Mouse (Mus musculus): Measurements from ENCODE around the gene Hadha. TPM values are rescaled to one million over a fixed set of nuclear protein-coding genes. Genes with fewer than 3 reads are reported as not detected.

Hadha gene
- polyA plus RNA-seq, 1 experiment from 2014 or later, result 102 TPM

GRCm38 (mm10) chr5:30146526-30146925 is 8.4 kb downstream of the Hadha start:
- Histone ChIP-seq H3K9ac (ENCODE audit: low read length) (no peak overlapping the region), H3K27ac (ENCODE audit: low read depth, low read length) (no peak overlapping the region), H3K27me3 (ENCODE audit: control insufficient read depth, insufficient read depth, low read length) (no peaks in the 10 kb centered on the region), H3K4me3 (ENCODE audit: low read depth, low read length) (no peak overlapping the region), H3K36me3 (ENCODE audit: control insufficient read depth, insufficient read depth, low read length) (peaks cover 9% of the 10 kb centered on the region), H3K9me3 (ENCODE audit: control insufficient read depth, low read length) (no peaks in the 10 kb centered on the region), H3K4me1 (ENCODE audit: control insufficient read depth, insufficient read depth, low read length) (no peaks in the 10 kb centered on the region), H3K4me2 (ENCODE audit: low read depth) (no peak overlapping the region)
- DNase-seq (ENCODE audit: low spot score) (no peak), ATAC-seq (ENCODE audit: insufficient read depth, low FRiP score, low TSS enrichment) (no peak)
- WGBS, result 91% methylated on average over 6 of the region's 6 CpGs

GRCm38 (mm10) chr5:30138193-30138592 is 16.8 kb downstream of the Hadha start:
- 92% methylated on average over 4 of the region's 4 CpGs for WGBS
- Histone ChIP-seq H3K36me3 (ENCODE audit: control insufficient read depth, insufficient read depth, low read length) (peaks cover 4% of the 10 kb centered on the region; the same call in 1 of the 2 replicates), H3K9ac (ENCODE audit: low read length) (no peak overlapping the region), H3K27me3 (ENCODE audit: control insufficient read depth, insufficient read depth, low read length) (no peaks in the 10 kb centered on the region), H3K4me3 (ENCODE audit: low read depth, low read length) (no peak overlapping the region), H3K27ac (ENCODE audit: low read depth, low read length) (no peak overlapping the region), H3K9me3 (ENCODE audit: control insufficient read depth, low read length) (no peaks in the 10 kb centered on the region), H3K4me1 (ENCODE audit: control insufficient read depth, insufficient read depth, low read length) (no peaks in the 10 kb centered on the region), H3K4me2 (ENCODE audit: low read depth) (no peak overlapping the region)
- ATAC-seq (ENCODE audit: insufficient read depth, low FRiP score, low TSS enrichment), result no peak
- no peak for DNase-seq (ENCODE audit: low spot score)

GRCm38 (mm10) chr5:30137271-30137670 is 17.7 kb downstream of the Hadha start:
- Histone ChIP-seq H3K9ac (ENCODE audit: low read length) (no peak overlapping the region), H3K27me3 (ENCODE audit: control insufficient read depth, insufficient read depth, low read length) (no peaks in the 10 kb centered on the region), H3K4me1 (ENCODE audit: control insufficient read depth, insufficient read depth, low read length) (no peaks in the 10 kb centered on the region), H3K4me3 (ENCODE audit: low read depth, low read length) (no peak overlapping the region), H3K9me3 (ENCODE audit: control insufficient read depth, low read length) (no peaks in the 10 kb centered on the region), H3K36me3 (ENCODE audit: control insufficient read depth, insufficient read depth, low read length) (peaks cover 4% of the 10 kb centered on the region; the same call in 1 of the 2 replicates), H3K27ac (ENCODE audit: low read depth, low read length) (no peak overlapping the region), H3K4me2 (ENCODE audit: low read depth) (no peak overlapping the region)
- 94% methylated on average over 9 of the region's 9 CpGs for WGBS
- ATAC-seq (ENCODE audit: insufficient read depth, low FRiP score, low TSS enrichment), result no peak
- no peak for DNase-seq (ENCODE audit: low spot score)

- 93% methylated on average over 11 of the region's 11 CpGs for WGBS
- Histone ChIP-seq H3K36me3 (ENCODE audit: control insufficient read depth, insufficient read depth, low read length) (peaks cover 4% of the 10 kb centered on the region; the same call in 1 of the 2 replicates), H3K9me3 (ENCODE audit: control insufficient read depth, low read length) (no peaks in the 10 kb centered on the region), H3K4me3 (ENCODE audit: low read depth, low read length) (no peak overlapping the region), H3K4me2 (ENCODE audit: low read depth) (no peak overlapping the region), H3K9ac (ENCODE audit: low read length) (no peak overlapping the region), H3K27me3 (ENCODE audit: control insufficient read depth, insufficient read depth, low read length) (no peaks in the 10 kb centered on the region), H3K4me1 (ENCODE audit: control insufficient read depth, insufficient read depth, low read length) (no peaks in the 10 kb centered on the region), H3K27ac (ENCODE audit: low read depth, low read length) (no peak overlapping the region)
- ATAC-seq (ENCODE audit: insufficient read depth, low FRiP score, low TSS enrichment), result no peak
- no peak for DNase-seq (ENCODE audit: low spot score)
These were observed 19.2 kb downstream of the Hadha start for GRCm38 (mm10) chr5:30135711-30136231.

GRCm38 (mm10) chr5:30132173-30132572 is 22.8 kb downstream of the Hadha start:
- Histone ChIP-seq H3K9ac (ENCODE audit: low read length) (no peak overlapping the region), H3K4me3 (ENCODE audit: low read depth, low read length) (no peak overlapping the region), H3K4me1 (ENCODE audit: control insufficient read depth, insufficient read depth, low read length) (no peaks in the 10 kb centered on the region), H3K27me3 (ENCODE audit: control insufficient read depth, insufficient read depth, low read length) (no peaks in the 10 kb centered on the region), H3K27ac (ENCODE audit: low read depth, low read length) (no peak overlapping the region), H3K36me3 (ENCODE audit: control insufficient read depth, insufficient read depth, low read length) (peaks cover 6% of the 10 kb centered on the region), H3K9me3 (ENCODE audit: control insufficient read depth, low read length) (no peaks in the 10 kb centered on the region), H3K4me2 (ENCODE audit: low read depth) (no peak overlapping the region)
- DNase-seq (ENCODE audit: low spot score), result no peak
- ATAC-seq (ENCODE audit: insufficient read depth, low FRiP score, low TSS enrichment), result no peak
- 98% methylated on average over 2 of the region's 2 CpGs for WGBS

GRCm38 (mm10) chr5:30131246-30131645 is 23.7 kb downstream of the Hadha start:
- WGBS, result 91% methylated on average over 4 of the region's 4 CpGs

GRCm38 (mm10) chr5:30128680-30129079 is 26.3 kb downstream of the Hadha start:
- H3K27me3 ChIP-seq (ENCODE audit: control insufficient read depth, insufficient read depth, low read length), result no peaks in the 10 kb centered on the region
- H3K4me3 ChIP-seq (ENCODE audit: low read depth, low read length), result no peak overlapping the region
- DNase-seq (ENCODE audit: low spot score) (no peak), ATAC-seq (ENCODE audit: insufficient read depth, low FRiP score, low TSS enrichment) (no peak)
- H3K4me1 ChIP-seq (ENCODE audit: control insufficient read depth, insufficient read depth, low read length), result no peaks in the 10 kb centered on the region
- no peak overlapping the region for H3K27ac ChIP-seq (ENCODE audit: low read depth, low read length)
- 91% methylated on average over 6 of the region's 6 CpGs for WGBS
- H3K36me3 ChIP-seq (ENCODE audit: control insufficient read depth, insufficient read depth, low read length), result peaks cover 2% of the 10 kb centered on the region
- no peak overlapping the region for H3K4me2 ChIP-seq (ENCODE audit: low read depth)
- H3K9ac ChIP-seq (ENCODE audit: low read length), result no peak overlapping the region
- no peaks in the 10 kb centered on the region for H3K9me3 ChIP-seq (ENCODE audit: control insufficient read depth, low read length)

More at GRCm38 (mm10) chr5:30131246-30131645, 23.7 kb downstream of the Hadha start:
- Histone ChIP-seq H3K27ac (ENCODE audit: low read depth, low read length) (no peak overlapping the region), H3K4me2 (ENCODE audit: low read depth) (no peak overlapping the region), H3K4me3 (ENCODE audit: low read depth, low read length) (no peak overlapping the region), H3K27me3 (ENCODE audit: control insufficient read depth, insufficient read depth, low read length) (no peaks in the 10 kb centered on the region), H3K9me3 (ENCODE audit: control insufficient read depth, low read length) (no peaks in the 10 kb centered on the region), H3K9ac (ENCODE audit: low read length) (no peak overlapping the region), H3K36me3 (ENCODE audit: control insufficient read depth, insufficient read depth, low read length) (peaks cover 6% of the 10 kb centered on the region), H3K4me1 (ENCODE audit: control insufficient read depth, insufficient read depth, low read length) (no peaks in the 10 kb centered on the region)
- ATAC-seq (ENCODE audit: insufficient read depth, low FRiP score, low TSS enrichment) (no peak), DNase-seq (ENCODE audit: low spot score) (no peak)

GRCm38 (mm10) chr5:30127921-30128597 is 26.9 kb downstream of the Hadha start:
- Histone ChIP-seq H3K9me3 (ENCODE audit: control insufficient read depth, low read length) (no peaks in the 10 kb centered on the region), H3K4me3 (ENCODE audit: low read depth, low read length) (no peak overlapping the region), H3K27me3 (ENCODE audit: control insufficient read depth, insufficient read depth, low read length) (no peaks in the 10 kb centered on the region), H3K27ac (ENCODE audit: low read depth, low read length) (no peak overlapping the region), H3K36me3 (ENCODE audit: control insufficient read depth, insufficient read depth, low read length) (peaks cover 2% of the 10 kb centered on the region), H3K4me2 (ENCODE audit: low read depth) (no peak overlapping the region), H3K4me1 (ENCODE audit: control insufficient read depth, insufficient read depth, low read length) (no peaks in the 10 kb centered on the region), H3K9ac (ENCODE audit: low read length) (no peak overlapping the region)
- no peak for DNase-seq (ENCODE audit: low spot score)
- no peak for ATAC-seq (ENCODE audit: insufficient read depth, low FRiP score, low TSS enrichment)
- 92% methylated on average over 13 of the region's 13 CpGs for WGBS

GRCm38 (mm10) chr5:30126756-30127155 is 28.2 kb downstream of the Hadha start:
- no peaks in the 10 kb centered on the region for H3K9me3 ChIP-seq (ENCODE audit: control insufficient read depth, low read length)
- no peaks in the 10 kb centered on the region for H3K4me1 ChIP-seq (ENCODE audit: control insufficient read depth, insufficient read depth, low read length)
- WGBS, result 90% methylated on average over 7 of the region's 7 CpGs
- peaks cover 4% of the 10 kb centered on the region for H3K36me3 ChIP-seq (ENCODE audit: control insufficient read depth, insufficient read depth, low read length)
- no peak overlapping the region for H3K4me2 ChIP-seq (ENCODE audit: low read depth)
- no peak overlapping the region for H3K27ac ChIP-seq (ENCODE audit: low read depth, low read length)
- no peak overlapping the region for H3K9ac ChIP-seq (ENCODE audit: low read length)
- DNase-seq (ENCODE audit: low spot score) (no peak), ATAC-seq (ENCODE audit: insufficient read depth, low FRiP score, low TSS enrichment) (no peak)
- H3K4me3 ChIP-seq (ENCODE audit: low read depth, low read length), result no peak overlapping the region
- H3K27me3 ChIP-seq (ENCODE audit: control insufficient read depth, insufficient read depth, low read length), result no peaks in the 10 kb centered on the region

All from neural tube, embryonic 11.5 days (tissue).